Mouse (Mus musculus): Measurements from ENCODE around the gene Zkscan4.

Zkscan4 gene

DNA sequence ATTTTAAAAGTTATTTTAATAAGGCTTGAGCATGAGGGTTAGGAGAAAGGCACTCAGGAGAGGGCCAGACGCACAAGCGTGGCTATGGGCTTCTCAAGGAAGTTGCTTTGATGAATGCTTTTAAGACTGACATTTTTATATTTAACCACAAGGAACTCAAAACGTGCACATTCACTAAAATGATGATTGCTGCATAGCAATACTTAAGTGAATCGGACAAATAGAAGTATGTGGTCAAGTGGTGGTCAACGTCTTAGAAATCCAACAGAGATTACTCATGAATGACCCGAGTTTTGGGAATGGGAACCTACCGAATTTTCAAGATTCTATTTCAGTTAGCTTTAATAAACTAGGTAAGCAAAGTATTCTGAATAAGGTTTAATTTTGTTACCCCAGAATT is 51.4 kb downstream of the Zkscan4 start:
- DNase-seq: no peak

DNA sequence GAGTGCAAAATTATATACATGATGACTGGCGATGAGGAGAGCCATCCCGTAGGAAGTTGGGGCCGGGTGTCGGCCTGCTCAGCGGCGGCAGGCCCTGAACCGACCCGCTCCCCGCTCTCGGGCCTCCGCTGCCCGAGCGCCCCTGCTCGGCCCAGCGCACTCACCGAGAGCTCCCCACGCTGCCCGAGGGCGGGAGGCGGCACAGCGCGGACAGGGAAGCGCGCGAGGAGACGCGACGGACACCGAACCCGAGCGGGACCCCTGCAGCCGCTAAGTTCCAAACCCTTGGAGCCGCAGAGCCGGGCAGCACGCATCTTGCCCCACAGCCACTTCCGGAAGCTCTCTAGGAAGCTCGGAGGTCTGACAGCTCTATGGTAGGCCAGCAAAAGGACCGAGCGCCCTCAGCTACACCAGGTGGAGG is 52.1 kb downstream of the Zkscan4 start, which contains the start of gene Zkscan8:
Gene Zkscan8 (minus strand): TSS at position 340 of the 421 bp plus-strand sequence.
- peak; percentile 83 for DNase-seq
